ENCODE assay signal across 8 mouse cellular contexts in genomic region chr2:174859533-174859932, GRCm38 (mm10).
DNase-seq lines count a peak whose midpoint lies in the region; ATAC-seq and TF ChIP-seq lines count a peak whose summit lies in the region.

No protein-coding gene starts in this region.

- no peak overlapping the region for H3K4me2 ChIP-seq in liver, embryonic 11.5 days
- no peak overlapping the region for H3K4me2 ChIP-seq in hindbrain, embryonic 14.5 days (replicated peaks)

- DNase-seq in liver, adult 2 months (ENCODE audit: extremely low read depth, low read depth, low spot score), result peak; percentile 17
- no peak for DNase-seq in liver, embryonic 11.5 days (ENCODE audit: low spot score)
- peak; percentile 71 for DNase-seq in ZHBTc4 (ENCODE audit: low read depth, low spot score)
- peak; percentile 67 for DNase-seq in embryonic facial prominence, embryonic 10.5 days (ENCODE audit: low spot score)
- DNase-seq in hindbrain, embryonic 14.5 days (ENCODE audit: low spot score), result peak; percentile 41
- DNase-seq in lung, postnatal 36 days, result peak; percentile 38
- peak; percentile 14 for DNase-seq in thymus, postnatal 25 days

- TF ChIP-seq CTCF in liver, adult 2 months (IDR thresholded peaks at IDR 0.05; ENCODE audit: low read depth, low read length), result peak; percentile 58

- H3K79me2 ChIP-seq in liver, adult 2 months (ENCODE audit: control insufficient read depth, insufficient read depth, low read length), result no peaks in the 10 kb centered on the region

- ATAC-seq in liver, embryonic 11.5 days (replicated peaks; ENCODE audit: low FRiP score), result no peak
- ATAC-seq in hindbrain, embryonic 14.5 days (ENCODE audit: low FRiP score), result no peak
- no peak for ATAC-seq in erythroblast, adult 5-6 weeks (replicated peaks; ENCODE audit: low FRiP score, poor library complexity, severe bottlenecking)

- no peaks in the 10 kb centered on the region for H3K9me3 ChIP-seq in liver, embryonic 11.5 days (ENCODE audit: control insufficient read depth, low read length)
- H3K9me3 ChIP-seq in embryonic facial prominence, embryonic 10.5 days, result no peaks in the 10 kb centered on the region
- no peaks in the 10 kb centered on the region for H3K9me3 ChIP-seq in hindbrain, embryonic 14.5 days (ENCODE audit: control insufficient read depth, low read length)

- H3K27ac ChIP-seq in liver, adult 2 months (replicated peaks; ENCODE audit: insufficient read depth, low read depth, low read length), result no peak overlapping the region
- H3K27ac ChIP-seq in liver, embryonic 11.5 days (ENCODE audit: low read depth, low read length), result no peak overlapping the region
- H3K27ac ChIP-seq in embryonic facial prominence, embryonic 10.5 days (replicated peaks), result peak overlapping the region; percentile 90
- H3K27ac ChIP-seq in hindbrain, embryonic 14.5 days, result peak overlapping the region; percentile 53; the same call in 1 of the 2 replicates

- no peaks in the 10 kb centered on the region for H3K4me1 ChIP-seq in liver, adult 2 months (ENCODE audit: control insufficient read depth, insufficient read depth, low read length)
- no peaks in the 10 kb centered on the region for H3K4me1 ChIP-seq in liver, embryonic 11.5 days (replicated peaks; ENCODE audit: control insufficient read depth, insufficient read depth, low read length)
- peaks cover 50% of the 10 kb centered on the region for H3K4me1 ChIP-seq in embryonic facial prominence, embryonic 10.5 days
- H3K4me1 ChIP-seq in hindbrain, embryonic 14.5 days (replicated peaks; ENCODE audit: control insufficient read depth, insufficient read depth, low read length), result 0 out of 2 replicates have a peak, but pooled peaks cover 5% of the 10 kb centered on the region

- no peak overlapping the region for H3K4me3 ChIP-seq in liver, adult 2 months (ENCODE audit: insufficient read depth, low read depth, low read length)
- H3K4me3 ChIP-seq in liver, embryonic 11.5 days (ENCODE audit: low read depth, low read length), result no peak overlapping the region
- no peak overlapping the region for H3K4me3 ChIP-seq in embryonic facial prominence, embryonic 10.5 days
- no peak overlapping the region for H3K4me3 ChIP-seq in hindbrain, embryonic 14.5 days (replicated peaks; ENCODE audit: low read length)

- no peaks in the 10 kb centered on the region for H3K27me3 ChIP-seq in liver, adult 2 months (ENCODE audit: control insufficient read depth, insufficient read depth, low read length)
- no peaks in the 10 kb centered on the region for H3K27me3 ChIP-seq in liver, embryonic 11.5 days (replicated peaks; ENCODE audit: control insufficient read depth, insufficient read depth, low read length)
- no peaks in the 10 kb centered on the region for H3K27me3 ChIP-seq in embryonic facial prominence, embryonic 10.5 days (replicated peaks; ENCODE audit: low read depth, poor library complexity, severe bottlenecking)
- H3K27me3 ChIP-seq in hindbrain, embryonic 14.5 days (ENCODE audit: control insufficient read depth, insufficient read depth, low read length), result no peaks in the 10 kb centered on the region

- H3K9ac ChIP-seq in liver, adult 2 months (ENCODE audit: low read depth, low read length), result no peak overlapping the region
- H3K9ac ChIP-seq in liver, embryonic 11.5 days (ENCODE audit: low read depth, low read length), result no peak overlapping the region
- H3K9ac ChIP-seq in hindbrain, embryonic 14.5 days, result no peak overlapping the region

- 40% methylated on average over 7 of the region's 7 CpGs for WGBS in liver, adult 2 months
- WGBS in liver, embryonic 11.5 days, result 27% methylated on average over 7 of the region's 7 CpGs
- WGBS in embryonic facial prominence, embryonic 10.5 days, result 28% methylated on average over 7 of the region's 7 CpGs
- 39% methylated on average over 7 of the region's 7 CpGs for WGBS in hindbrain, embryonic 14.5 days

- H3K36me3 ChIP-seq in liver, adult 2 months (ENCODE audit: control insufficient read depth, insufficient read depth, low read length), result no peaks in the 10 kb centered on the region
- no peaks in the 10 kb centered on the region for H3K36me3 ChIP-seq in liver, embryonic 11.5 days (ENCODE audit: control insufficient read depth, insufficient read depth, low read length)
- H3K36me3 ChIP-seq in embryonic facial prominence, embryonic 10.5 days (replicated peaks), result no peaks in the 10 kb centered on the region
- no peaks in the 10 kb centered on the region for H3K36me3 ChIP-seq in hindbrain, embryonic 14.5 days (replicated peaks; ENCODE audit: control insufficient read depth, insufficient read depth)

- TF ChIP-seq POLR2A in liver, adult 2 months (IDR thresholded peaks at IDR 0.05; ENCODE audit: extremely low read depth, insufficient read depth, low read length), result no peak

Comparison
In these comparisons a context has a peak if more than half of its experiments do, and no peak if none do; other contexts are left out.
1. H3K27ac ChIP-seq: peak in embryonic facial prominence, embryonic 10.5 days (single experiment) and hindbrain, embryonic 14.5 days (single experiment); none in liver, adult 2 months (single experiment) and liver, embryonic 11.5 days (single experiment).